Mouse (Mus musculus): ENCODE measurements around the gene Vangl2. TPM values are rescaled to one million over a fixed set of nuclear protein-coding genes. Genes with fewer than 3 reads are reported as not detected.

Vangl2 gene
- total and polyA plus RNA-seq, 3 experiments, result 0.39 to 3.0 TPM; not detected in 1

GRCm38 (mm10) chr1:171992901-171993530 lies 35.2 kb downstream of the Vangl2 start:
- no peak for DNase-seq (ENCODE audit: low read depth, low spot score)
- peaks cover 0 to 15% of the 10 kb centered on the region in 2 experiments; a peak in 2 of 4 replicates for H3K36me3 ChIP-seq (ENCODE audit: control insufficient read depth in 1 of 2, insufficient read depth in 2 of 2, low read length in 2 of 2)
- no peaks in the 10 kb centered on the region for H3K27me3 ChIP-seq (ENCODE audit: control insufficient read depth in 1 of 2, insufficient read depth in 2 of 2, low read length in 2 of 2)
- no peaks in the 10 kb centered on the region for H3K9me3 ChIP-seq (replicated peaks; ENCODE audit: insufficient read depth, low read length)
- no peak overlapping the region for H3K27ac ChIP-seq (ENCODE audit: control insufficient read depth, low read depth, low read length)
- no peaks in the 10 kb centered on the region for H3K79me2 ChIP-seq (ENCODE audit: control insufficient read depth, insufficient read depth, low read length, poor library complexity)
- no peak overlapping the region for H3K9ac ChIP-seq (ENCODE audit: control insufficient read depth, low read depth, low read length, poor library complexity, severe bottlenecking)
- H3K4me3 ChIP-seq (ENCODE audit: control insufficient read depth in 1 of 2, insufficient read depth in 1 of 2, low read depth in 2 of 2, low read length in 2 of 2), result no peak overlapping the region
- TF ChIP-seq ZC3H11A (IDR thresholded peaks at IDR 0.05; ENCODE audit: low read depth, low read length), result no peak
- no peak for TF ChIP-seq UBTF (IDR thresholded peaks at IDR 0.05; ENCODE audit: borderline replicate concordance, insufficient read depth, low read depth, low read length)
- TF ChIP-seq RAD21 (IDR thresholded peaks at IDR 0.05; ENCODE audit: low read depth, low read length), result no peak
- TF ChIP-seq ZNF384 (IDR thresholded peaks at IDR 0.05; ENCODE audit: low read depth, low read length), result no peak
- no peak for TF ChIP-seq ETS1 (IDR thresholded peaks at IDR 0.05; ENCODE audit: low read depth, low read length)
- no peak for TF ChIP-seq MAX (IDR thresholded peaks at IDR 0.05; ENCODE audit: low read length)
- TF ChIP-seq USF1 (IDR thresholded peaks at IDR 0.05; ENCODE audit: low read depth, low read length), result no peak
- no peak for TF ChIP-seq ZMIZ1 (IDR thresholded peaks at IDR 0.05; ENCODE audit: low read depth, low read length)
- no peak for TF ChIP-seq MYB (IDR thresholded peaks at IDR 0.05; ENCODE audit: low read depth, low read length)
- no peak for TF ChIP-seq ELF1 (IDR thresholded peaks at IDR 0.05; ENCODE audit: low read depth, low read length)
- no peak for TF ChIP-seq BHLHE40 (IDR thresholded peaks at IDR 0.05; ENCODE audit: borderline replicate concordance, low read depth, low read length)
- H3K4me1 ChIP-seq (ENCODE audit: control insufficient read depth in 1 of 2, insufficient read depth in 2 of 2, low read length in 2 of 2), result peaks cover 1 to 10% of the 10 kb centered on the region in 2 experiments

- H3K4me3 ChIP-seq (ENCODE audit: control insufficient read depth in 1 of 2, insufficient read depth in 1 of 2, low read depth in 2 of 2, low read length in 2 of 2), result no peak overlapping the region
- H3K4me1 ChIP-seq (ENCODE audit: control insufficient read depth in 1 of 2, insufficient read depth in 2 of 2, low read length in 2 of 2), result peaks cover 1 to 10% of the 10 kb centered on the region in 2 experiments
- TF ChIP-seq POLR2AphosphoS5 (IDR thresholded peaks at IDR 0.05; ENCODE audit: borderline replicate concordance, low read depth, low read length) (no peak), CTCF (IDR thresholded peaks at IDR 0.05 in 2 of 3, conservative IDR thresholded peaks at IDR 0.05 in 1 of 3; ENCODE audit: control insufficient read depth in 1 of 3, insufficient read depth in 1 of 3, low read depth in 2 of 3, low read length in 3 of 3, poor library complexity in 1 of 3, severe bottlenecking in 1 of 3) (no peak), RCOR1 (IDR thresholded peaks at IDR 0.05; ENCODE audit: low read depth, low read length) (no peak), NRF1 (IDR thresholded peaks at IDR 0.05; ENCODE audit: insufficient read depth, low read depth, low read length, poor library complexity, severe bottlenecking) (no peak), CHD2 (IDR thresholded peaks at IDR 0.05; ENCODE audit: low read length) (no peak), TBP (IDR thresholded peaks at IDR 0.05; ENCODE audit: low read depth, low read length) (no peak), USF2 (IDR thresholded peaks at IDR 0.05; ENCODE audit: borderline replicate concordance in 1 of 2, insufficient read depth in 1 of 2, low read depth in 1 of 2, low read length in 2 of 2) (no peak), POLR2AphosphoS2 (IDR thresholded peaks at IDR 0.05; ENCODE audit: low read length) (no peak), MAFK (IDR thresholded peaks at IDR 0.05; ENCODE audit: borderline replicate concordance, low read depth, low read length) (no peak), ZKSCAN1 (IDR thresholded peaks at IDR 0.05; ENCODE audit: low read depth, low read length) (no peak), GABPA (IDR thresholded peaks at IDR 0.05; ENCODE audit: low read depth, low read length) (no peak), JUND (IDR thresholded peaks at IDR 0.05; ENCODE audit: low read depth, low read length) (no peak), POLR2A (IDR thresholded peaks at IDR 0.05; ENCODE audit: control insufficient read depth in 1 of 2, insufficient read depth in 1 of 2, low read depth in 1 of 2, low read length in 2 of 2, poor library complexity in 1 of 2) (no peak)
- no peak overlapping the region for H3K9ac ChIP-seq (ENCODE audit: control insufficient read depth, low read depth, low read length, poor library complexity, severe bottlenecking)
- no peaks in the 10 kb centered on the region for H3K9me3 ChIP-seq (replicated peaks; ENCODE audit: insufficient read depth, low read length)
- H3K27ac ChIP-seq (ENCODE audit: control insufficient read depth, low read depth, low read length), result no peak overlapping the region
- H3K79me2 ChIP-seq (ENCODE audit: control insufficient read depth, insufficient read depth, low read length, poor library complexity), result no peaks in the 10 kb centered on the region
- peaks cover 0 to 15% of the 10 kb centered on the region in 2 experiments; a peak in 2 of 4 replicates for H3K36me3 ChIP-seq (ENCODE audit: control insufficient read depth in 1 of 2, insufficient read depth in 2 of 2, low read length in 2 of 2)
- no peak for DNase-seq (ENCODE audit: low read depth, low spot score)
- H3K27me3 ChIP-seq (ENCODE audit: control insufficient read depth in 1 of 2, insufficient read depth in 2 of 2, low read length in 2 of 2), result no peaks in the 10 kb centered on the region
Measured at GRCm38 (mm10) chr1:171991883-171992282, 36.4 kb downstream of the Vangl2 start.
